Mouse (Mus musculus): ENCODE results near the gene Kctd21.

GRCm38 (mm10) chr7:97296986-97297385 lies 35.1 kb upstream of the Kctd21 start:
- TF ChIP-seq POLR2A (IDR thresholded peaks at IDR 0.05; ENCODE audit: extremely low read depth, insufficient read depth, low read length) = no peak
- TF ChIP-seq CTCF (IDR thresholded peaks at IDR 0.05; ENCODE audit: low read depth, low read length) = no peak
